Mouse (Mus musculus) lung, postnatal 10 days (tissue): ENCODE data around the gene Dtd1.
"Not testable (repeated sequence)": the region's sequence is repeated elsewhere in the genome, so short reads cannot be mapped to it uniquely, and the experiment has no call there.

Source experiments
- DNase-seq: peaks from one replicate; pipeline ENCODE4 v3.0.0; 2021

Dtd1 gene

GRCm38 (mm10) chr2:144599831-144600687, at the start of gene Dtd1:
TSS of gene Dtd1 (plus strand) at chr2:144599897.
- peak; percentile 91 for DNase-seq

- peak; percentile 61 for DNase-seq
These were observed 49.2 kb upstream of the Dtd1 start, which contains the start of gene Rbbp9 for GRCm38 (mm10) chr2:144550529-144550928. TSS of gene Rbbp9 (minus strand) at chr2:144550869.

GRCm38 (mm10) chr2:144553905-144554304, 45.8 kb upstream of the Dtd1 start:
- no peak for DNase-seq

- no peak for DNase-seq
These were observed 44.3 kb upstream of the Dtd1 start for GRCm38 (mm10) chr2:144555286-144555819.

GRCm38 (mm10) chr2:144555820-144556552, 43.7 kb upstream of the Dtd1 start, which contains the start of gene Sec23b:
TSS of gene Sec23b (plus strand) at chr2:144556229.
- peak; percentile 98 for DNase-seq

GRCm38 (mm10) chr2:144588723-144589122, 11.0 kb upstream of the Dtd1 start:
- no peak for DNase-seq

GRCm38 (mm10) chr2:144593036-144593435, 6.7 kb upstream of the Dtd1 start:
- DNase-seq: not testable (repeated sequence)

- peak; percentile 83 for DNase-seq
These were observed 5.6 kb upstream of the Dtd1 start, which contains the start of gene Smim26 for GRCm38 (mm10) chr2:144593951-144594651. TSS of gene Smim26 (plus strand) at chr2:144594054.

GRCm38 (mm10) chr2:144598006-144598405, 1.7 kb upstream of the Dtd1 start:
- no peak for DNase-seq

- no peak for DNase-seq
These were observed 1.9 kb downstream of the Dtd1 start for GRCm38 (mm10) chr2:144601576-144601975.

GRCm38 (mm10) chr2:144613956-144614355, 14.3 kb downstream of the Dtd1 start:
- DNase-seq: no peak

GRCm38 (mm10) chr2:144617074-144617874, 17.6 kb downstream of the Dtd1 start:
- no peak for DNase-seq

GRCm38 (mm10) chr2:144621491-144621890, 21.8 kb downstream of the Dtd1 start:
- no peak for DNase-seq

GRCm38 (mm10) chr2:144633551-144633950, 33.9 kb downstream of the Dtd1 start:
- DNase-seq: no peak

- DNase-seq: no peak
These were observed 34.5 kb downstream of the Dtd1 start for GRCm38 (mm10) chr2:144634231-144634630.

GRCm38 (mm10) chr2:144634729-144635128, 35.0 kb downstream of the Dtd1 start:
- no peak for DNase-seq

- peak; percentile 67 for DNase-seq
These were observed 36.1 kb downstream of the Dtd1 start for GRCm38 (mm10) chr2:144635644-144636320.

GRCm38 (mm10) chr2:144637204-144637603, 37.5 kb downstream of the Dtd1 start:
- DNase-seq: no peak

- DNase-seq: no peak
These were observed 38.1 kb downstream of the Dtd1 start for GRCm38 (mm10) chr2:144637671-144638395.

GRCm38 (mm10) chr2:144638719-144639118, 39.0 kb downstream of the Dtd1 start:
- DNase-seq: peak; percentile 26

GRCm38 (mm10) chr2:144640101-144640500, 40.4 kb downstream of the Dtd1 start:
- DNase-seq: no peak
